Mouse (Mus musculus) lung, adult 18-20 months (tissue): Measurements from ENCODE around the gene Fbxo3.
"Not testable (repeated sequence)": the region's sequence is repeated elsewhere in the genome, so short reads cannot be mapped to it uniquely, and the experiment has no call there.

Experiments
- DNase-seq, 2 experiments: peaks; one replicate each; pipeline ENCODE4 v3.0.0; 2022; ENCODE audit warnings: mixed read lengths in 2 of 2

Fbxo3 gene

GRCm38 (mm10) chr2:104038236-104038635 is 10.7 kb downstream of the Fbxo3 start:
- no peak for DNase-seq

- peak in 1 of 2 experiments; percentile 13 for DNase-seq
These were observed 14.1 kb downstream of the Fbxo3 start for GRCm38 (mm10) chr2:104041632-104042031.

- peak in 1 of 2 experiments; percentile 17 for DNase-seq
These were observed 15.2 kb downstream of the Fbxo3 start for GRCm38 (mm10) chr2:104042766-104043165.

GRCm38 (mm10) chr2:104043624-104044478 is 16.3 kb downstream of the Fbxo3 start:
- DNase-seq: peak in 1 of 2 experiments; percentile 28

DNA sequence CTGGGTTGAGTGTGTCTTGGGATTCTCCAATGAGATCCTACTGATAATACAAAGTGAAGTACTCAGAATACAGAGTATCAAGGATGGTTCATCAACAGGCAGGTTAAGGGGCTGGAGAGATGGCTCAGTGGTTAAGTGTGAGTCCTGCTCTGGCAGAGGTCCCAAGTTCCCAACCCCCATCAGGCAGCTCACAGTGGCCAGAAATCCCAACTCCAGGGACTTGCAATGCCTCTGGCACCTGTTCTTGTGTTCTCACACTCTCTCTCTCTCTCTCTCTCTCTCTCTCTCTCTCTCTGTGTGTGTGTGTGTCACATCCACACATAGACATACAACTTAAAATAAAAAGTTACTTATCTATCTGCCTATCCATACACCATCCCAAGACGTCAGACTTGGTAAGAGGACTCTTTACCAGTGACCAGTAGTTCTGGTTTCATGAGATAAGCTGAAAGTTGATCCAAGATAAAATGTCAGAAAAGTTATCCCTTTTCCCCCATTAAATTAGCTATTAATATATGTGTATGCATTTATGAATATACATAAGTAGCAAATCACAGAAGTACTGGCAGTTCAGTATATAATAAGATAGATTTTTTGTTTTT is 17.1 kb downstream of the Fbxo3 start:
- peak in 1 of 2 experiments; percentile 17 for DNase-seq

DNA sequence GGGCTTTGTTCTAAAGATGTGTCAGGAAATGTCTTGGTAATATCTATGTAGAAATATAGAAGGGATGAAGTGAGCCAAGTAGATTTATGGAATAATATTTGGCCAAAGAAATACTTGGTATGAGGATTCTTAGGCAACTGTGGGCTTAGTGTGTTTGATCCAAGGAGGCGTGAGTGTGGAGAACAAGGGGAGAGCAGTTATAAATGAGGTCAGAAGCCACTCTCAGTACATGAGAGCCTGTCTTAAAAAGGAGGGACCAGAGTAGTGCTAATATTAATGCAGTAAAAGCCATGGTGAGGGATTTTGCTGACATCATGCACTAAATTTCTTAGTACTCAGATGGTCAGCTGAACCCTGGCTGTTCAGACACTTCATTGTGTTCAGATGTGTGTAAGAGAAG is 30.9 kb downstream of the Fbxo3 start:
- DNase-seq: no peak

DNA sequence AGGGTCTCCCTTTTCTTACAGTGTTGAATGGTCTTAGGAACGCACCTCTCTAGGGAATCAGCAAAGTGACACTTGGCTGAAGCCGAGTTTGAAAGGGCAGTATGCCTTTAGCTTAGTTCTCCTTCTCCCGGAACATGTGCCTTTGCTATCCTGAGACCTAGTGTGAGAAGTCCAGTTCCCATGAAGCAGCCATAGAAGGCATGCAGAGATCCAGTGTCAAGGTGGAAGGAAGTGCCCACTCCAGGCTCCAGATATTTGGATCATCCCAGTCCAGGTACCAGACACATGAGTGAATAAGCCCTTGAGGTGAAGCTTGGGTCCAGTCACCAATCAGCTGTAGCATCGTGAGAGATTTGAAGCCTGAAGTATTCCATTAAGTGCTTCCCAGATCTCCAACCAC is 31.4 kb downstream of the Fbxo3 start:
- no peak for DNase-seq

DNA sequence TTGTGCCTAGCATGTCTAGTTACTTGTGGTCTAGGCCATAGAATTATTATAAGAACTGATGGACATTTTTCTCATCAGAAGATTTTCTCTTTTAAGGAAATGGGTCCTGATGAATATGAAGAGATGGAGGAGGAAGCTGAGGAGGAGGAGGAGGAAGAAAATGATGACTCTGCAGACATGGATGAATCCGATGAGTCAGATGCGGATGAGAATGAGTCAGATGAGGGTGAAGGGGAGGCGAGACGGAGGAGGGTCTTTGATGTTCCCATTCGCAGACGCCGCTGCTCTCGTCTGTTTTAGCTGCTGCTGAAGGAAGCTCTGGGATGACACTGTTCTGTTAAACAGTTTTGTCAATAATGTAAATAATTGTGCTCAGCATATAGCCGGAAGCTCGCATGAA is 32.3 kb downstream of the Fbxo3 start:
- no peak for DNase-seq

GRCm38 (mm10) chr2:104060996-104061395 is 33.5 kb downstream of the Fbxo3 start:
- no peak for DNase-seq

DNA sequence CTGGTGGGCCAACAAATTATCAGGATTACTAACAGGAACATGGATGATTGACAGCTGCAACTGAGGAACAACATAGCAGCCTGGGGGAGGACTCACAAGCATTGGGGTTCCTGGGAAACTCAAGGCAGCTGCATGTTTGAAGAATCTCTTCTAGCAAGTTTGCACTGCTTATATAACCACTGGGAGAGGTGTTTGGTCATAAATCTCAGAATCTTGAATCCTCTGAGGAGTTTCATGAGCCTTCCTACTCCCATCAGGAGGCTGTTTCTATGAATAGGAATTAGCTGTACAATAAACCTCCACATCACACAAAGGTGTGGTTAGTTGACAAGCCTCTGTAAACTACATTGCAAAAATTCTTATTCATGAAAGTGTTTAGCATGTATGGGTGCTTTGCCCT is 35.1 kb downstream of the Fbxo3 start:
- no peak for DNase-seq

- no peak for DNase-seq
These were observed 36.6 kb downstream of the Fbxo3 start for GRCm38 (mm10) chr2:104064152-104064551.

- DNase-seq: not testable (repeated sequence)
These were observed 38.0 kb downstream of the Fbxo3 start, which contains the start of gene Gm10912 for GRCm38 (mm10) chr2:104065526-104065925. TSS of gene Gm10912 (plus strand) at chr2:104065826.

GRCm38 (mm10) chr2:104068450-104068849 is 40.9 kb downstream of the Fbxo3 start, which contains the start of gene Gm10799:
TSS of gene Gm10799 (minus strand) at chr2:104068550.
- not testable (repeated sequence) for DNase-seq

DNA sequence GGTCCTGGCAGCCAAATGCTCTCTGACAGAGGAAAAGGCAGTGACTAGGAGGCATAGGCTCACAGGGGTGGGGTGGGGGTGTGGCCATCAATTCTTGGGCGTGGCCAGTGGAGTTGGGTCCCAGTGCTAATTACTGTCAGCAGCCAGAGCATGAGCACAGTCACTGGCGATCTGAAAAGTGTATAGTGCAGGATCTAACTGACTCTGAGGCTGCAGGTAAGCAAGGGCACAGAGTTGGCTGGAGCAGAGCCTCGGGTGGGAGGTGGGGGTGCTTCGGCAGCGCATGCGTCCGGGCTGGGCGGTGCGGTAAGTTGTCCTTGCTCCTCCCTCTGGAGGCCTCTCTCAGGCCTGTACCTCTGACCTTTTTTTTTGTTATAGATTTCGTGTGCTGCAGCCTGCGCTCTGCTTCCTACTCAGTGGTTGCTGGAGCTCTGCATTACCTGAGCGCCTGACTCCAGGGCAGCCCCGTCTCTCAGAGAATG is 42.2 kb downstream of the Fbxo3 start, which contains the start of gene Cd59b:
TSS of gene Cd59b (plus strand) at position 146 of the 482 bp plus-strand sequence.
- peak; percentile 51 to 64 for DNase-seq

GRCm38 (mm10) chr2:104078285-104078684 is 50.8 kb downstream of the Fbxo3 start:
- not testable (repeated sequence) for DNase-seq

DNA sequence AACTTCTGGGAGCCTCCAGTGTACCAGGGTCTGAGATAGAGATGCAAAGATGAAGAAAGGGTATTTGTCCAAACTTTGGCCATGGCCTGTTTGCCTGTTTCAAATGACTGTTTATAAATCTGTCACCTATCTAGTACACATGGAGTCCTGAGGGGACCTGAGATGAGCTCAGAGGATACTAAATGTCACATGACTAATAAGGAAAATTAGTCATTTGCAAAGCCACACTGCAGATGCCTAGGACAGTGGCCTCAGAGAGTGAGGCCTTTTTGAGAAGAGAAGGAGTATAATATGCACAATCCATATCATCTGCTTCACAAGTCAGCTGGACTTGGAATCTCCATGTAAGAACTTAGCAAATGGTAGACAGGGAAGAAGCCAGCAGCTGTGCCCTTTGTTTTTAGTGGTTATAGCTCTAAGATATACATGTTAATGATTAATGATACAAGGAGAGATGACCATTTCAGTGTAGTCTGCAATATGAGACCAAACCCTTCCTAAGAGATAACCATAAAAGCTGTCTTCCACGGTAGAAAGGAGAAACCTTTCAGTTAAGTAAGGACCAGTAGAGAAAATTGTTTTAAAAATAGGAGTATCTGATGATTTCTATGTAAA is 54.0 kb downstream of the Fbxo3 start:
- DNase-seq: not testable (repeated sequence)

- DNase-seq: no peak
These were observed 55.0 kb downstream of the Fbxo3 start for GRCm38 (mm10) chr2:104082474-104082873.

DNA sequence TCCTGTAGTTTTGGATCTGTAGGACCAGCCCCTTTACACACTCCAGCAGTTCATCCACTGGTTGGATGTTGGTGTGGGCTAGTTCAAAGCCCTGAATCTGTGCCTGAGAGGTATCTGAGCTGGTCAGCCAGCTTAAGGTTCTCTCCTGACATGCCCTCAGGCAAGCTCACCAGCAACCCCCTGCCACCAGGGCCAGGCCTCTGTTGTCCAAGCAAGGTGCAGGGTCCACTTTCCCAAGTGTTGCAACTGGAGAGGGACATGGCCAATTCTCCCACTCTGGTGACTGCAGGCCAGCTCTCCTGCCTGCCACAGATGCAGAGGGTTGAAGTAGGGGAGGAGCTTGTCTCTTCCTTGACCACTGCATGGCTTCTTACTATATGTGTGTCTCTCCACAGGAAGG is 56.5 kb downstream of the Fbxo3 start:
- DNase-seq: not testable (repeated sequence)

- DNase-seq: not testable (repeated sequence)
These were observed 60.0 kb downstream of the Fbxo3 start for GRCm38 (mm10) chr2:104087562-104087961.

- DNase-seq: no peak
These were observed 65.8 kb downstream of the Fbxo3 start for GRCm38 (mm10) chr2:104093305-104093704.

DNA sequence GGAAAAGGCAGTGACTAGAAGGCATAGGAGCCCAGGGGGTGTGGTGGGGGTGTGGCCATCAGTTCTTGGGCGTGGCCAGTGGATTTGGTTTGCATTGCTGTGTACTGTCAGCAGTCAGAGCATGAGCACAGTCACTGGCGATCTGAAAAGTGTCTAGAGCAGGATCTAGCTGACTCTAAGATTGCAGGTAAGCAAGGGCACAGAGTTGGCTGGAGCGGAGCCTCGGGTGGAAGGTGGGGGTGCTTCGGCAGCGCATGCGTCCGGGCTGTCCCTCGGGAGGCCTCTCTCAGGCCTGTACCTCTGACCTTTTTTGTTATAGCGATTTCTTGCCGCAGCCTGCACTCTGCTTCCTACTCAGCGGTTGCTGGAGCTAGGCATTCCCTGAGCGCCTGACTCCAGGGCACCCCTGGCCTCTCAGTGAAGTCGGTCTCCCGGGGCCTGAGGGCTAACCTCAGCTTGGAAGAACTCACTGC is 68.3 kb downstream of the Fbxo3 start, which contains the start of gene Cd59a:
TSS of gene Cd59a (plus strand) at position 61 of the 473 bp plus-strand sequence.
- peak; percentile 82 to 88 for DNase-seq

GRCm38 (mm10) chr2:104096256-104096655 is 68.7 kb downstream of the Fbxo3 start:
- DNase-seq: no peak

DNA sequence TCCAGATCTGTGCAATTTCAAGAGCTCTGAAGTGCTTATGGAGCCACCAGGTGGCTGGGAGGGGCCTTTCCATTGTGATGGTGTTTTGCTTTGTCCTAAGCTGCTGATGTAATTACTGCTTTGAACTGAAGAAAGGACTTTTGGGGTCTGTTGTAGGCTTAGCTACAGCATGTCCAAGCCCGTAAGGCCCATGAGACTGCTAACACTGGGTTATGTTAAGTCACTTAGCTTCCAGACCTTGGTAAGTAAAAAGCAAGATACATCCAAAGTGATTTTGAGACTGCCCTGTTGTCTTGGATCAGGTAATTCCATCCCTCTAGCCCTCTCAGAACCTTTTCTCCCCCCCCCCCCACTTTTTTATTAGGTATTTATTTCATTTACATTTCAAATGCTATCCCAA is 69.3 kb downstream of the Fbxo3 start:
- not testable (repeated sequence) for DNase-seq
